Mouse (Mus musculus) spleen, adult 2 months (tissue): Measurements from ENCODE around the gene Gnai3.

Experiments used
- CTCF ChIP-seq: fragments of 200-500 bp; IDR thresholded peaks from 2 replicates; pipeline ENCODE4 v1.5.1; 2011; ENCODE audit warnings: mild to moderate bottlenecking, inconsistent platforms; ENCODE audit not compliant: insufficient read depth, insufficient read length, insufficient replicate concordance; ENCODE audit errors: extremely low read depth
- POLR2A ChIP-seq: fragments of 200-500 bp; IDR thresholded peaks from 2 replicates; pipeline ENCODE4 v1.6.1; 2011; ENCODE audit warnings: low read depth, low read length, inconsistent platforms

DNA sequence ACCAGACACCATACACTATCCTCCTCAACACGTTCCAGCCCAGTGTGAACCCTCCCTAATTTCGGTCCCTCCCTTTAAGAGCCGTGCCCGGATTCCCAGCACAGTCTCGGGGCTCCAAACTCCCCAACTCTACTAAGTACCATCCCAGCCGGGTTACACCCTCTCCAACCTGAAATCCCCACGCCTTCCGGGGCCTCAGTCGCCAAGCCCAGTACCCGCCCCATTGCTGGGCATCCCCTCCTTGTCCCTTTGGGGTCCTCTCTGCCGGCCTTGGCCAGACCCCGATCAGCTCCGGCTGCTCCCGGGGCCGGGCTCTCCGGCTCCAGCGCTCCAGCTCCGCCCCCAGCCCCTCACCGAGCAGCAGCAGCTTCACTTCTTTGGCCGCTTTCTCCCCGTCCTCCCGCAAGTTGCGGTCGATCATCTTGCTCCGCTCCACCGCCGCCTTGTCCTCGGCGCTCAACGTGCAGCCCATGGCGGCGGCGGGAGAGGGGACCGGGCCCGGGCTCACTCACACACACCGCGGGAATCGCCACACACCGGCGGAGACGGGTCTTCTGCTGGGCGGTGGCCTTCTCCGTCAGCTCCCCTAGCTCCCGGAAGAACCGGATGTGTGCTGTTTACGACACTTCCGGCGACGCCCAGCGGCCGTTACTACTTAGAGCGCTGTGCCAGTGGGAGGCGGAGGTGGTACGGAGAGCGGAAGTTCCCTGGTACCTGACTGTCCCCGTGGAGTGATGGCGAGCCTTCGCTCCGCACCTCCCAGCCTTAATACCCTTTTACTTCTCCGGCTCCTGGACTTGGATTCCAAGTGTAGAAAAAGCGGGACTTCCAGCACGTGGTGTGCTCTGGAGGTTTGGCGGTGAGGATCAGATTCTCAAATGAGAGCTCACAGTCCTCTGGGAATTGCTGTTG lies at the start of gene Gnai3:
- TF ChIP-seq POLR2A, result peak; percentile 90
- TF ChIP-seq CTCF, result no peak
